Mouse (Mus musculus): Measurements from ENCODE around the gene Gm49711.

Gm49711 gene

GRCm38 (mm10) chr16:92127226-92127625 lies 69.1 kb downstream of the Gm49711 start:
- no peak for DNase-seq

DNA sequence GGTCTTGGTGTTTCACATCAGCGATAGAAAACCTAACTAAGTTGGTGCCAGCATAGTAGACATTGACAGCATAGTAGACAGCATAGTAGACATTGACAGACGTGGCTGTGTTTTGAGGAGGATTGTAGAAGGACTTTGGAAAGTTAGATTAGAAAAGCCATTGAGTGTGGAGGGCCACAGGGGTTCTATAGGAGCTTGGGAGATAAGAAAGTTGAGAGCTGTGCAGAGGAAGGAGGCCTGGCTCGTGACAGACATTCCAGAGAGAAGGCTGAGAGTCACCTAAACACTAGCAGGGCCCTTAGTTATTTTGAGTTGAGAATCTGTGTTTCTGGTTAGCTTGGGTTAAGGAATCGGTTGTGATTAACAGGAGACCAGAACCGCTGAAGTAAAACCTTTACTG lies 69.5 kb downstream of the Gm49711 start:
- DNase-seq, result no peak

- DNase-seq, result no peak
These were observed 71.7 kb downstream of the Gm49711 start for GRCm38 (mm10) chr16:92129843-92130242.

GRCm38 (mm10) chr16:92132511-92132910 lies 74.4 kb downstream of the Gm49711 start:
- DNase-seq, result no peak

DNA sequence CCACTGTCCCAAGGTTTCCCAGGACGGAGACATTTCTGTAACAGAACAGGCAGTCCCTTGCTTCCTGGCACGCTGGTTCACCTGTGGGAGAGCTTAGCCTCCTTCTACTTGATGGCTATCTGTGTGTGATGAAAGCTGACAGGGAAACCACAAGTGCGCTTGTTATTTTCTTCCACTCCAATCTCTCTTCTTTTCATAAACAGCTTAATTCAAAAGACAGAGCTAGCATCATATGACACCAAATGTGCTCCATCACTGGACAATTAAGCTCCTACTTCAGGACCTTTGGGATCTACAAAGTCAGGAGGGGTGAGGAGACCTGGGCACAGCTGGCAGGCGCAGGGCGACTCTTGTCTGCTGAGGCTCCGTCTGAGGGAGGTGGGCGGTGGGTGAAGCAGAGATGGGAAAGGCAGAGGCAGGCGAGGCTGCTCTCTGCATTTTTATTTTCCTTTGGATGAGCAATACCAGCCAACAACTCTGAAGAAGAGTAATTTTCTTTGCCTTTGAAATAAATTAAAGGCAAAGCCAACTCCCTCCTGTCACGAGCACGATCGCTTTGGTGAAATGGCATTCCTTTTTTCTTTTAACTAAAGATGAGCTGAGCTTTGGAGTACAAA lies 76.1 kb downstream of the Gm49711 start:
- no peak for DNase-seq

DNA sequence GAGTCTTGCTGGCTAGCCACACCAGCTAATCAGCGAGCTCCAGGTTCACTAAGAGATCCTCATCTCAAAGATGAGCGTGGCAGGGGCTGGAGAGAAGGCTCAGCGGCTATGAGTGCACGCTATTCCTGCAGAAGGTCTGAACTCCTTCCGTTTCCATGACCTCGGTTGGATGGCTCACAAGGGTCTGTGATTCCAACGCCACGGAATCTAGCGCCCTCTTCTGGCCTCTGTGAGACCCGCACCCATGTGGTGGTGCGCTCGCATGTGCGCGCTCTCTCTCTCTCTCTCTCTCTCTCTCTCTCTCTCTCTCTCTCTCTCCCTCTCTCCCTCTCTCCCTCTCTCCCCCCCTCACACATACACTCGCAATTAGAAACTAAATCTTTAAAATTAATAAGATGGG lies 78.2 kb downstream of the Gm49711 start:
- DNase-seq, result no peak

- DNase-seq, result no peak
These were observed 81.5 kb downstream of the Gm49711 start for GRCm38 (mm10) chr16:92139386-92140261.

DNA sequence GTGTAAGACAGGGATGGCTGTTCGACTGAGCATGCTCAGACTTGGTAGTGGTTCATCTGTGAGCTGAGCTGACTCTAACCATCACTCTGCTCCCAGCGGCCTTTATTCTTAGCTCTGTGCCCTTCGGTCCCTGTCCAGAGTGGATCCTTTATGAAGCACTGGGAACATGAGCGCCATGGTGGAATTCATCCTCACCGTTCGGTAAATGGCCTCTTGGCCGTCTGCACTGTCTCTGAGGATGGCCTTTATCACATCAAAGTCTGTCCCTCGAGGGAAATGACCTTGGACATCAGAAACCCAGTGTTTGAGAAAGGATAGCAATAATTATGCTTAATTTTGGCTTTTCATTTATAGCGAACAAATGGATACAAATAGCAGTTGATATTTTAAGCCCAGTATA lies 82.2 kb downstream of the Gm49711 start:
- no peak for DNase-seq

- no peak for DNase-seq
These were observed 82.9 kb downstream of the Gm49711 start for GRCm38 (mm10) chr16:92141021-92141420.

GRCm38 (mm10) chr16:92142426-92143012 lies 84.4 kb downstream of the Gm49711 start:
- no peak for DNase-seq

- no peak for DNase-seq
These were observed 89.7 kb downstream of the Gm49711 start for GRCm38 (mm10) chr16:92147631-92148366.

DNA sequence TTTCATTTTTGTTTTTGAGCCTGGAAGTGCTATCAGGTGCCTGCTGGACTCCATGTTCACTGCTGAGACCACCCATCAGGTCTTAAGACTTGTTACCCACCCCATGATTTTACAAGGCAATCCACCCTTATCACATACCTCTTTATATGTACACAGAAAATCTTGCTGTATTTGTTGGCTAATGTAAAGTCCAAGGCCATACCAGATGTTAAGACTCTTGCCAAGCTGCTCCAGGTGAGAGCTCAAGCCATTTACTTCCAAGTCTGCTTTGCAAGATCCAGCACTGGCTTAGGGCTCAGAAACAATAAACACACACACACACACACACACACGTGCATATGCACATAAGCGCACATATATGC lies 90.2 kb downstream of the Gm49711 start:
- DNase-seq, result no peak

- no peak for DNase-seq
These were observed 92.9 kb downstream of the Gm49711 start for GRCm38 (mm10) chr16:92150975-92151374.

GRCm38 (mm10) chr16:92158021-92158455 lies 99.9 kb downstream of the Gm49711 start:
- DNase-seq, result no peak

DNA sequence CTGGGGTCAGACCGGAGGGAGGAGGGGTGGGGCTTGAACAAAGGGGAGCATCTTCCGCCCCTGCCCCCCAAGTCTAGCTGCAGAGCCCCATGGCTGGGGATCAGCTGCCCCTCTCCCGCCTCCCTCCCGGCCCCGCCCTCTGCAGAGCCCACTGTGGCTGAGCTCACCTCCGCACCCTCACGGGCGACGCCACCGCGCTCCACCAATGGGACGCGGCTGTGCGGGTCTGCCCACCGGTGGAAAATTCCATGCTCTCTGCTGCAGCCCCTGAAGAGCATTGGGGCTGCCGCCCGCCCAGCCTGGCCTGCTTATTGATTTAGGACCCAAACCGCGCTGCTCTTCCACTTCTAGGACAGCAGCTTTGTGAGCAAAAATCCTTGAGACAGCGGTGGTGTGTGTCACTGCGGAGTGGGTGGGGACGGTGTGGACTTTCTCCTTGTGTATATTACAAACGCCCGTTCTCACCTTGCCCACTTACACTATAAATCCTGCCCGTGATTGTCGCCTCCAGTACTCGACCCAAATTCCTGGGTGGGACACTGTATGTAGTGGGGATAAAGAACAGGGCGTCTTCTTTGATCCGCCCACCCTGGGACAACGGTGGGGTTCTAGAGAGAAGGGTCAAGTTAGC lies 100.5 kb downstream of the Gm49711 start:
- DNase-seq, result peak; percentile 26 to 41

- DNase-seq, result no peak
These were observed 101.0 kb downstream of the Gm49711 start for GRCm38 (mm10) chr16:92159114-92159513.

GRCm38 (mm10) chr16:92162289-92162688 lies 104.2 kb downstream of the Gm49711 start:
- no peak for DNase-seq

DNA sequence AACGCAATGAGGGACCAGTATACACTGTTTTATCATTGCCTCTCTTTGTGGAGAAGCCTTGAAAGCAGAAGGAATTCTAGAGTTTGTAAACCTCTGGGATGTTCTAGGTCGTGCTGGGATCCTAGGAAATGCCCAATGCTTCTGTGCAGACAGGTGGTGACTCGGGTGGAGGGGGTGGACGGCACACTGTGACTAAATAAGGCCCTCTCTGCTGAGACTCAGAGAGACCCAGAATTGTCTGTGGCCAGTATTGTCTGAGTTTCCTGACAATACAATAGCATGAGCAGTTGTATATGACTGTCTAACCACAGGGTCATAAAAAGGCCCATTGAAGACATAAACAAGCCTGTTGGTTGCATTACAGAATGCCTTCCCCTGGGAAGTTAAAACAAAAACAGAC lies 105.4 kb downstream of the Gm49711 start:
- DNase-seq, result no peak

DNA sequence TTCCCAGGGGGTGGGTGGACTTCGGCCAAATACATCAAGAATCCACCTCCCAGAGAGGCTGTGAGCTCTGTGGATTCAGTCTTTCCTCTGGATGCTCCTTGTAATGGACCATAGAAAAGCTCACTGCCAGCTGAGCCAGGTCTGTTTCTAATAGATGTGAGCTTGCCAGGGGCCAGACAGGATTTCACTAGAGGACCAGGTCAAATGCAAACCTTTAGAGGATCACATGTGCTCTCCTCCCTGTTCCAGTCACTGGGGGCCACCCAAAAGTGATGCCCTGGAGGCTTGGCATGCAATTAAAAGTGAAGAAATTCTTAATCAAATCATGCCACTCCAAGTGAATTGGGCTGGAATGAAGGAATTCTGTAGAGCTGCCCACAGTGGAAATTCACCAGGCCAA lies 117.9 kb downstream of the Gm49711 start:
- DNase-seq, result no peak

GRCm38 (mm10) chr16:92177718-92178117 lies 119.6 kb downstream of the Gm49711 start:
- no peak for DNase-seq

DNA sequence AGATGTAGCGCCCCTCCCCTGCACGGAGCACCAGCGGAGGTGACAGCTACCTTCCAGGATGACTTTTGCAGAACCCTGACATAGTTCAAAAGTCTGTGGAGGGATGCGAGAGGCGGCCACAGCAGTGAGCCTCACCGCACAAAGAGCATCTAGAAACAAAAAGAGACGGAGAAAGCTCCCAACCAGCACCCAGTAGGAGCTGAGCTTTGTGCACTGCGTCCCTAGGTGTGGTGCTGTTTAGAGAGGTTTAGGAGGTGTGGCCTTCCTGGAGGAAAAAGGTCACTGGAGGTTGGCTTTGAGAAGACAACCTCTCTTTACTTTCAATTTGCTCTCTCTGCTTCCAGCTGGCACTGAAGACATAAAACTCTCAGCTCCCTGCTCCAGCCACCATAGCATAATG lies 121.2 kb downstream of the Gm49711 start:
- no peak for DNase-seq

- DNase-seq, result no peak
These were observed 125.4 kb downstream of the Gm49711 start for GRCm38 (mm10) chr16:92183477-92183876.

- no peak for DNase-seq
These were observed 132.5 kb downstream of the Gm49711 start for GRCm38 (mm10) chr16:92190603-92191002.
